Mouse (Mus musculus) liver, adult 2 months (tissue): ENCODE measurements at regions not wholly inside any gene's neighbourhood (a gene's known extent, or its start where the extent isn't known, plus 50 kb on each side); places are given as distances from the start of the nearest gene placed in this dataset.

ENCODE experiments used
- CTCF ChIP-seq: fragments of 200-500 bp; IDR thresholded peaks from 2 replicates; pipeline ENCODE4 v1.5.1; 2011; ENCODE audit warnings: low read depth, low read length, control low read depth
- POLR2A ChIP-seq: fragments of 200-500 bp; IDR thresholded peaks from 2 replicates; pipeline ENCODE4 v1.6.1; 2011; ENCODE audit warnings: low read length, control low read depth; ENCODE audit not compliant: insufficient read depth; ENCODE audit errors: extremely low read depth

GRCm38 (mm10) chr13:107711341-107711994 lies 332.8 kb upstream of the Smim15 start:
- TF ChIP-seq CTCF: no peak
- TF ChIP-seq POLR2A: no peak
